Mouse (Mus musculus) testis, adult 2 months (tissue): Measurements from ENCODE around the gene Esr2. TPM values are rescaled to one million over a fixed set of nuclear protein-coding genes. Genes with fewer than 3 reads are reported as not detected.
A peak's percentile ranks its signal among the peaks of the same experiment; 100 is the strongest.

ENCODE experiments used
- H3K27ac ChIP-seq: fragments of 200-500 bp; 2 replicates; pipeline ENCODE4 v1.5.1; 2012; ENCODE audit warnings: low read depth, low read length; ENCODE audit not compliant: control insufficient read depth, insufficient read depth
- H3K27me3 ChIP-seq: fragments of 200-500 bp; 2 replicates; pipeline ENCODE4 v1.6.1; 2012; ENCODE audit warnings: mild to moderate bottlenecking, low read length, moderate library complexity; ENCODE audit not compliant: control insufficient read depth, insufficient read depth
- H3K36me3 ChIP-seq: fragments of 200-500 bp; 2 replicates; pipeline ENCODE4 v1.6.1; 2012; ENCODE audit warnings: mild to moderate bottlenecking, low read length; ENCODE audit not compliant: control insufficient read depth, insufficient read depth
- H3K4me1 ChIP-seq: fragments of 200-500 bp; 2 replicates; pipeline ENCODE4 v1.6.1; 2012; ENCODE audit warnings: low read length; ENCODE audit not compliant: control insufficient read depth, insufficient read depth
- H3K4me3 ChIP-seq: fragments of 200-500 bp; 2 replicates; pipeline ENCODE4 v1.5.1; 2012; ENCODE audit warnings: low read depth, mild to moderate bottlenecking, low read length, moderate library complexity, mixed read lengths; ENCODE audit not compliant: control insufficient read depth
- CTCF ChIP-seq: fragments of 200-500 bp; IDR thresholded peaks from 2 replicates; pipeline ENCODE4 v1.5.1; 2012; ENCODE audit warnings: low read depth, mild to moderate bottlenecking, inconsistent platforms, low read length, moderate library complexity; ENCODE audit not compliant: control insufficient read depth, insufficient read depth, insufficient replicate concordance
- POLR2A ChIP-seq: fragments of 200-500 bp; IDR thresholded peaks from 2 replicates; pipeline ENCODE4 v1.6.1; 2012; ENCODE audit warnings: low read depth, mild to moderate bottlenecking, inconsistent platforms, low read length, moderate library complexity; ENCODE audit not compliant: control insufficient read depth
- polyA plus RNA-seq: library from polyadenylated mRNA; depleted of rRNA; stranded (reverse); fragments of >200 nt; gene quantifications from 2 replicates; pipeline ENCODE4 v1.2.3, GENCODE M21; 2012

The Esr2 gene
- polyA plus RNA-seq, 1 experiment: 0.19 TPM

DNA sequence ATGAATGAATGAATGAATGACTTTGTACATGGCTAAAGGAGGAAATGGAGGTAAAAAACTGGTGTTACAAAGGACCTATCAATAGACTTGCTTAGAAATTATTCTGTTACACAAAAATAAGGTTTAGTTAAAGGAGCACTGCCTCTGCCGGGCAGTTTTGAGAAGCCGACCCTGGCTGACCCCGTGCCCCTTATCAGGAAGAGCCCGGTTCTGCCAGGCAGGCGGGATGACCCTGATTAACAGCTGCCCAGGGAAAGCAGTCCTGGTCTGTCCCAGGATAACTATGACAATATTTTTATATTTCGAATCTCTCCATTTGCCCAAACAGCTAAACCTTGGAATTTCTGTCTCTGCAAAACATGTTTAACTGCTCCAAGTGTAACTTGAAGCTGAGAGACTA lies 7.2 kb upstream of the Esr2 start:
- no peak overlapping the region for H3K4me3 ChIP-seq
- no peaks in the 10 kb centered on the region for H3K36me3 ChIP-seq
- no peak for TF ChIP-seq CTCF
- TF ChIP-seq POLR2A: no peak
- H3K4me1 ChIP-seq: no peaks in the 10 kb centered on the region; the same call in 1 of the 2 replicates
- no peak overlapping the region for H3K27ac ChIP-seq
- H3K27me3 ChIP-seq: no peaks in the 10 kb centered on the region

GRCm38 (mm10) chr12:76182831-76183230 lies 5.8 kb upstream of the Esr2 start:
- TF ChIP-seq POLR2A: no peak
- no peak for TF ChIP-seq CTCF
- H3K27ac ChIP-seq: no peak overlapping the region

DNA sequence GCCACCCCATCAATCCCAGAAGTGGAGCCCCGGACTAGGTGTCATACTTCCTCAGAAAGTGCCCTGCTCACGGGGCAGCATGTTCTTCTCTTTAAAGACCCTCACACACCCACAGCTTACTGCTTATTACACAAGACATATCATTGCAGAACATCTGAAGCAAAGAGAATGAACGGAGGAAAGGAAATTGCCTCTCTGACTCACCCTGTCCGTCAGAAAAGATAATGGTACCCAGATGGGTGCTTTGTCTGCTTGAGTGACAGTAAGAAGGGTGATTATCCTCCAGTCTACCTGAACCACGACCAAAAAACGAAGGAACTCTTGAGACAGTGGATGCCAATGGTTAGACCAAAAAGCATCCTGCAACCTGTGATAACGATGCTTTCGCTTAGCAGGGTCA lies 4.4 kb upstream of the Esr2 start:
- no peaks in the 10 kb centered on the region for H3K27me3 ChIP-seq
- H3K27ac ChIP-seq: no peak overlapping the region
- no peak overlapping the region for H3K4me3 ChIP-seq
- H3K4me1 ChIP-seq: peaks cover 9% of the 10 kb centered on the region
- no peaks in the 10 kb centered on the region for H3K36me3 ChIP-seq
- TF ChIP-seq CTCF: no peak

More at GRCm38 (mm10) chr12:76182831-76183230, 5.8 kb upstream of the Esr2 start:
- H3K4me3 ChIP-seq: no peak overlapping the region
- H3K36me3 ChIP-seq: no peaks in the 10 kb centered on the region
- H3K4me1 ChIP-seq: no peaks in the 10 kb centered on the region; the same call in 1 of the 2 replicates
- H3K27me3 ChIP-seq: no peaks in the 10 kb centered on the region

DNA sequence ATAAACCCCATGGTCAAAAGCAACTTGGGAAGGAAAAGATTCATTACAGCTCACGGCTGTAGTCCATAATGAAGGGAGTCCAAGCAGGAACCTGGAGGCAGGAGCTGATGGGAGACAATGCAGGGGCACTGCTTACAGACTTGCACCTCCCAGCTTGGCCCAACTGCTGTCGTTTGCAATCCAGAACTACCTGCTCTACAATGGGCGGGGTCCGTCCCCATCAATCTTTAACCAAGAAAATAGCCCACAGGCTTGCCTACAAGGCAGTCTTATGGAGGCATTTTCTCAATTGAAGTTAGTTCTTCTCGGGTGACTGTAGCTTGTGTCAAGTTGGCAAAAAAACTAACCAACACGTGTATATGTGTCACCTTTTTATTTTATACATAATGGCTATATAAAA lies 3.4 kb upstream of the Esr2 start:
- Histone ChIP-seq H3K4me3 (no peak overlapping the region), H3K27ac (no peak overlapping the region), H3K27me3 (no peaks in the 10 kb centered on the region), H3K36me3 (no peaks in the 10 kb centered on the region), H3K4me1 (peaks cover 9% of the 10 kb centered on the region)
- TF ChIP-seq POLR2A (no peak), CTCF (no peak)

DNA sequence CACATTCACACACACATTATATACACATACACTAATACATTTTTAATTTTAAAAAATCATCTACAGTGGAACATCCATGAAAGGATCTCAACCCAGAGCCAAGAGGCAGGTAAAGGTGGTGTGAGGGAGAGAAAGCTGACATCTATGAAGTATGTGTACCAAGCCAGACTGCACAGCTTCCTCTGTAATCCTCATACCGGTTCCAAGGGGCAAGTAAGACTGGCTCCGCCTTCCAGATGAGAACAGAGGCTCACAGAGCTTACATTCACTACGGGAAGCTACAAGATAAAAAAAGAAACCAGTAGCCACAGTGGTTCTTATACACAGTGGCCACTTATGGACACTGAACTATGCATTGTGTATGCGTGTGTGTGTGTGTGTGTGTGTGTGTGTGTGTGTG lies 2.5 kb upstream of the Esr2 start:
- Histone ChIP-seq H3K27ac (no peak overlapping the region), H3K4me3 (no peak overlapping the region), H3K4me1 (peaks cover 9% of the 10 kb centered on the region), H3K27me3 (no peaks in the 10 kb centered on the region), H3K36me3 (no peaks in the 10 kb centered on the region)
- TF ChIP-seq POLR2A (no peak), CTCF (no peak)

GRCm38 (mm10) chr12:76179051-76179450 lies 2.0 kb upstream of the Esr2 start:
- Histone ChIP-seq H3K4me3 (no peak overlapping the region), H3K36me3 (no peaks in the 10 kb centered on the region), H3K27me3 (no peaks in the 10 kb centered on the region), H3K4me1 (peaks cover 9% of the 10 kb centered on the region), H3K27ac (no peak overlapping the region)
- TF ChIP-seq POLR2A (no peak), CTCF (no peak)

GRCm38 (mm10) chr12:76177864-76178518 lies 932 bp upstream of the Esr2 start:
- no peaks in the 10 kb centered on the region for H3K27me3 ChIP-seq
- H3K27ac ChIP-seq: no peak overlapping the region
- H3K4me1 ChIP-seq: peaks cover 9% of the 10 kb centered on the region
- no peaks in the 10 kb centered on the region for H3K36me3 ChIP-seq
- TF ChIP-seq CTCF (peak; percentile 75), POLR2A (no peak)
- H3K4me3 ChIP-seq: no peak overlapping the region
